Mouse (Mus musculus) megakaryocyte, adult 5-6 weeks (primary cell): Measurements from ENCODE around the gene Akr1c14. TPM values are rescaled to one million over a fixed set of nuclear protein-coding genes. Genes with fewer than 3 reads are reported as not detected.
"Not testable (repeated sequence)": the region's sequence is repeated elsewhere in the genome, so short reads cannot be mapped to it uniquely, and the experiment has no call there.

Experiments used
- ATAC-seq: 2 replicates; pipeline ENCODE4 v1.8.0; 2016; ENCODE audit warnings: mild to moderate bottlenecking, inconsistent platforms; ENCODE audit not compliant: poor library complexity, severe bottlenecking
- total RNA-seq, 2 experiments: library from RNA; stranded (forward) in 1 of 2; stranded (reverse) in 1 of 2; fragments of 153-499, 151-499 nt in 1 of 2; fragments of 221-1000, 200-1000 nt in 1 of 2; gene quantifications; 2 replicates each; pipeline versions ENCODE4 v1.2.3 to v1.2.4; 2015 to 2017

Akr1c14 gene
- total RNA-seq (2015) (not detected in 2 replicates), total RNA-seq (2017) (not detected in 2 replicates)

- ATAC-seq: no peak
Observed at GRCm38 (mm10) chr13:4048719-4049118, at the start of gene Akr1c14. TSS of gene Akr1c14 (plus strand) at chr13:4049011.

- peak; percentile 82 for ATAC-seq
Observed at GRCm38 (mm10) chr13:4001687-4002086, 47.1 kb upstream of the Akr1c14 start.

GRCm38 (mm10) chr13:4010784-4011183 lies 38.0 kb upstream of the Akr1c14 start:
- ATAC-seq: no peak

GRCm38 (mm10) chr13:4013811-4014210 lies 35.0 kb upstream of the Akr1c14 start:
- no peak for ATAC-seq

- ATAC-seq: no peak
Observed at GRCm38 (mm10) chr13:4029897-4030296, 18.9 kb upstream of the Akr1c14 start.

- no peak for ATAC-seq
Observed at GRCm38 (mm10) chr13:4032512-4032911, 16.3 kb upstream of the Akr1c14 start.

GRCm38 (mm10) chr13:4035052-4035451 lies 13.8 kb upstream of the Akr1c14 start:
- no peak for ATAC-seq

GRCm38 (mm10) chr13:4046113-4046512 lies 2.7 kb upstream of the Akr1c14 start:
- no peak for ATAC-seq

- ATAC-seq: no peak
Observed at GRCm38 (mm10) chr13:4046841-4047240, 2.0 kb upstream of the Akr1c14 start.

- no peak for ATAC-seq
Observed at GRCm38 (mm10) chr13:4048226-4048625, 585 bp upstream of the Akr1c14 start.

GRCm38 (mm10) chr13:4049655-4050054 lies 844 bp downstream of the Akr1c14 start:
- ATAC-seq: no peak

- ATAC-seq: no peak
Observed at GRCm38 (mm10) chr13:4055450-4055849, 6.6 kb downstream of the Akr1c14 start.

- no peak for ATAC-seq
Observed at GRCm38 (mm10) chr13:4056211-4056610, 7.4 kb downstream of the Akr1c14 start.

GRCm38 (mm10) chr13:4058239-4058638 lies 9.4 kb downstream of the Akr1c14 start:
- not testable (repeated sequence) for ATAC-seq

GRCm38 (mm10) chr13:4059363-4059762 lies 10.6 kb downstream of the Akr1c14 start:
- no peak for ATAC-seq

- no peak for ATAC-seq
Observed at GRCm38 (mm10) chr13:4060214-4060730, 11.5 kb downstream of the Akr1c14 start.

GRCm38 (mm10) chr13:4076517-4077435 lies 28.0 kb downstream of the Akr1c14 start:
- no peak for ATAC-seq

GRCm38 (mm10) chr13:4079876-4080275 lies 31.1 kb downstream of the Akr1c14 start:
- no peak for ATAC-seq

- ATAC-seq: no peak
Observed at GRCm38 (mm10) chr13:4101691-4102090, 52.9 kb downstream of the Akr1c14 start.

- no peak for ATAC-seq
Observed at GRCm38 (mm10) chr13:4102721-4103120, 53.9 kb downstream of the Akr1c14 start.

GRCm38 (mm10) chr13:4110281-4111188 lies 61.7 kb downstream of the Akr1c14 start:
- ATAC-seq: peak; percentile 82
